Mouse (Mus musculus) kidney, postnatal 0 days (tissue): ENCODE measurements at regions not wholly inside any gene's neighbourhood (a gene's known extent, or its start where the extent isn't known, plus 50 kb on each side); places are given as distances from the start of the nearest gene placed in this dataset.
A peak's percentile ranks its signal among the peaks of the same experiment; 100 is the strongest.
"Not testable (repeated sequence)": the region's sequence is repeated elsewhere in the genome, so short reads cannot be mapped to it uniquely, and the experiment has no call there.

Experiments
- ATAC-seq: fragments of 200-750 bp; cut with Nextera tagmentation; replicated peaks from 2 replicates; pipeline ENCODE4 v1.8.0; 2017; ENCODE audit warnings: low read depth, moderate number of reproducible peaks, moderate TSS enrichment, moderate library complexity; ENCODE audit not compliant: low FRiP score
- DNase-seq: peaks from one replicate; pipeline ENCODE4 v3.0.0-alpha.2; 2016; ENCODE audit warnings: low spot score
- H3K27ac ChIP-seq: fragments of 300-500 bp; sonication (generic); 2 replicates; pipeline ENCODE4 v1.5.1; 2014; ENCODE audit warnings: mild to moderate bottlenecking
- H3K27me3 ChIP-seq: fragments of 300-500 bp; sonication (generic); 2 replicates; pipeline ENCODE4 v1.6.1; 2014; ENCODE audit warnings: low read length, mixed read lengths; ENCODE audit not compliant: insufficient read depth
- H3K36me3 ChIP-seq: fragments of 300-500 bp; sonication (generic); 2 replicates; pipeline ENCODE4 v1.6.1; 2014; ENCODE audit warnings: low read length, mixed read lengths; ENCODE audit not compliant: insufficient read depth
- H3K4me1 ChIP-seq: fragments of 300-500 bp; sonication (generic); replicated peaks from 2 replicates; pipeline ENCODE4 v1.6.1; 2014; ENCODE audit warnings: antibody characterized with exemption, low read length, mixed read lengths; ENCODE audit not compliant: insufficient read depth
- H3K4me2 ChIP-seq: fragments of 300-500 bp; sonication (generic); 2 replicates; pipeline ENCODE4 v1.6.1; 2014; ENCODE audit warnings: mild to moderate bottlenecking, low read length, moderate library complexity, mixed read lengths
- H3K4me3 ChIP-seq: fragments of 300-500 bp; sonication (generic); replicated peaks from 2 replicates; pipeline ENCODE4 v1.5.1; 2014; ENCODE audit warnings: low read depth, low read length
- H3K9ac ChIP-seq: fragments of 300-500 bp; sonication (generic); 2 replicates; pipeline ENCODE4 v1.6.1; 2014; ENCODE audit warnings: low read depth, low read length
- H3K9me3 ChIP-seq: fragments of 300-500 bp; sonication (generic); replicated peaks from 2 replicates; pipeline ENCODE4 v1.6.1; 2016; ENCODE audit warnings: low read length, inconsistent platforms, mixed read lengths
- CTCF ChIP-seq: IDR thresholded peaks from 2 replicates; pipeline ENCODE4 v1.5.1; 2016; ENCODE audit warnings: antibody characterized with exemption, low read depth, mild to moderate bottlenecking, moderate library complexity
- WGBS: fragments of 180-500 bp; shearing (Covaris S2); extraction: QIAGEN DNeasy Blood & Tissue Kit; methylation state at CpG from one replicate; pipeline ENCODE4 v1.1.7; 2014; 5-methylcytosine and 5-hydroxymethylcytosine counted together

DNA sequence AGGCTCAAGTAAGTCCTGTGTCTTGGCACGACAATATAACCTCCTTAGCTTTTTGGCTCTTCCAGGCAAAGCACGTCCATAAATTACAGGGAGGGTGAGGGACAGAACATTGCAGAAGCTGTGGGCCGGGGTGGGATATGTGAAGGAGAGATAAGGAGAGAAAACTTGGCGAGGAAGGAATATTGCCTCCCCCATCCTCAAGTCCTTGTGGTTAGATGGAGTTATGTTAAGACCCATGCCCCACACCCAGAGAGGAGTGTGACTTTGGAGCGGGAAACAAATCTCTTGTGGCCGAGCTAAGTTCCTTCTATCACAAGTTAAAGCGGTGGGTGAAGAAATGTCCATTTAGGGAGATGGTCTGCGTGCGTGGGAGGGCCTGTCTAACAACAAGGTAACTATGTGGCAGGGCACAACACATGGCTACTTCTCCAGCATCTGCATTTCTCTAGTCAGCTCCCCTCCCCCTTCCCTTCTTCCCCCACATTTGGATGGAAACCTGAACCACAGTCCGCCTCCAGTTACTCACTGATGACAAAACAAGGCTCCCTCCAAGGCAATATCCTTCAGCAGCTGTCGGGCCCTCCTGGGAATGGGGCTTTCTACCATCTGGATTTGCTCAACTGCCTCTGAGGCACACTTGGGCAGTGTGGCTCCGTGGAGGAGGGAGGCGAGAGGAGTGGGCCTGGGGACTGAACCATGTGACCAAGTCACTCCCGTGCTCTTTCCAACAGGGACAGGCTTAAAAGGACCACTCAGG, 56.7 kb upstream of the Slc44a3 start:
- no peaks in the 10 kb centered on the region for H3K9me3 ChIP-seq
- DNase-seq (peak; percentile 96), ATAC-seq (peak; percentile 95)
- H3K4me1 ChIP-seq = 0 out of 2 replicates have a peak, but pooled peaks cover 2% of the 10 kb centered on the region
- WGBS = 21% methylated on average over 14 of the region's 14 CpGs
- no peak overlapping the region for H3K9ac ChIP-seq
- no peak for TF ChIP-seq CTCF
- peak overlapping the region; percentile 77 for H3K27ac ChIP-seq
- H3K4me3 ChIP-seq = no peak overlapping the region
- H3K36me3 ChIP-seq = no peaks in the 10 kb centered on the region
- H3K27me3 ChIP-seq = no peaks in the 10 kb centered on the region
- H3K4me2 ChIP-seq = no peak overlapping the region

GRCm38 (mm10) chr3:121585306-121585705, 53.1 kb upstream of the Slc44a3 start:
- Histone ChIP-seq H3K27ac (no peak overlapping the region), H3K9me3 (no peaks in the 10 kb centered on the region), H3K9ac (no peak overlapping the region), H3K4me1 (0 out of 2 replicates have a peak, but pooled peaks cover 2% of the 10 kb centered on the region), H3K4me2 (no peak overlapping the region), H3K27me3 (no peaks in the 10 kb centered on the region), H3K36me3 (no peaks in the 10 kb centered on the region), H3K4me3 (no peak overlapping the region)
- ATAC-seq (no peak), DNase-seq (no peak)
- WGBS = 90% methylated on average over 5 of the region's 5 CpGs
- no peak for TF ChIP-seq CTCF

GRCm38 (mm10) chr3:121584736-121585151, 52.5 kb upstream of the Slc44a3 start:
- no peak overlapping the region for H3K4me3 ChIP-seq
- no peaks in the 10 kb centered on the region for H3K36me3 ChIP-seq
- ATAC-seq = no peak
- no peaks in the 10 kb centered on the region for H3K9me3 ChIP-seq
- H3K4me1 ChIP-seq = 0 out of 2 replicates have a peak, but pooled peaks cover 2% of the 10 kb centered on the region
- no peaks in the 10 kb centered on the region for H3K27me3 ChIP-seq
- no peak for DNase-seq
- no peak overlapping the region for H3K9ac ChIP-seq
- H3K4me2 ChIP-seq = no peak overlapping the region
- WGBS = 66% methylated on average over 5 of the region's 5 CpGs
- no peak for TF ChIP-seq CTCF
- H3K27ac ChIP-seq = no peak overlapping the region

DNA sequence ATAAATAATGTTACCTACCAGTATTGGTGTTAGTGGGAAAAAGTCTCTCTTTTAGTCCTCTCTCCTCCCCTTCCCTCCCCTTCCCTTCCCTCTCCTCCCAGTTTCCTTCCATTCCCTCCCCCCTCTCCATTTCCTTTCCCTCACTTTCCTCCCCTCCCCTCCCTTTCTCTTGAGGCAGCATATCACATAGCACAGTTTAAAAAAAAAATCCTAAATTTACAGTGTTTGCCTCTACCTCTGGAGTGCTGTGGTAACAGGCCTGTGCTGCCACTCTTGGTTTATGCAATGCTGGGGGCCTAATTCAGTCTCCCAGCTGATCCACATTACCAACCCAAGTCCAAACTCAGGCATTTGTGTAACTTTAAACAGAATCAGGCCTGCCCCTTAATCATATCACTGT, 52.1 kb upstream of the Slc44a3 start:
- Histone ChIP-seq H3K4me3 (no peak overlapping the region), H3K27me3 (no peaks in the 10 kb centered on the region), H3K4me1 (0 out of 2 replicates have a peak, but pooled peaks cover 2% of the 10 kb centered on the region), H3K9ac (no peak overlapping the region), H3K4me2 (no peak overlapping the region), H3K9me3 (no peaks in the 10 kb centered on the region), H3K27ac (no peak overlapping the region), H3K36me3 (no peaks in the 10 kb centered on the region)
- TF ChIP-seq CTCF = no peak
- peak; percentile 66 for DNase-seq
- no peak for ATAC-seq

DNA sequence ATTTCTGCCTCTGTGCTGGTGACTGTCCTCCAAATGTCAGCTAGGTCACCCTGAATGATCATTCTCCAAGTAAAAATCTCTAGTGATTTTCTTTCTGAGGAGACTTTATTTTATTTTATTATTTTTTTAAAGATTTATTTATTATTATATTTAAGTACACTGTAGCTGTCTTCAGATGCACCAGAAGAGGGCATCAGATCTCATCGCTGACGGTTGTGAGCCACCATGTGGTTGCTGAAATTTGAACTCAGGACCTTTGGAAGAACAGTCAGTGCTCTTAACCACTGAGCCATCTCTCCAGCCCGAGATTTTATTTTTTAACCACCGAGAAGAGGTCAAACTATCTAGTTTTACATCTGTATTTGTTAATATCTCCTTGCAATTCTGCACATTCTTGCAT, 50.5 kb upstream of the Slc44a3 start:
- not testable (repeated sequence) for H3K4me2 ChIP-seq, H3K36me3 ChIP-seq, H3K27me3 ChIP-seq, H3K9me3 ChIP-seq, H3K4me1 ChIP-seq, ATAC-seq, H3K27ac ChIP-seq, DNase-seq, H3K9ac ChIP-seq, H3K4me3 ChIP-seq
- TF ChIP-seq CTCF = 0 out of 2 replicates have a peak, but pooled peaks have one; percentile 25
- WGBS = 84% methylated on average over 4 of the region's 4 CpGs
